Mouse (Mus musculus): Measurements from ENCODE around the gene Hlcs.

- TF ChIP-seq CTCF (IDR thresholded peaks at IDR 0.05; ENCODE audit: low read depth, low read length): no peak
- TF ChIP-seq POLR2A (IDR thresholded peaks at IDR 0.05; ENCODE audit: borderline replicate concordance, low read depth, low read length): no peak
These were observed 220.7 kb downstream of the Hlcs start for GRCm38 (mm10) chr16:94092511-94093150.

Measured in bone marrow macrophage, adult 2 months (primary cell).